Mouse (Mus musculus) monocyte, adult 5-6 weeks (primary cell): ENCODE measurements around the gene Sowahc. TPM values are rescaled to one million over a fixed set of nuclear protein-coding genes. Genes with fewer than 3 reads are reported as not detected.

Experiments
- ATAC-seq: fragments of 153-309, 156-312 bp; replicated peaks from 2 replicates; pipeline ENCODE4 v1.8.0; 2017; ENCODE audit warnings: mild to moderate bottlenecking; ENCODE audit not compliant: low TSS enrichment, insufficient number of reproducible peaks, severe bottlenecking, poor library complexity, low FRiP score
- total RNA-seq: library from RNA; stranded (forward); fragments of 200-1000, 200-491, 200-594 nt; gene quantifications from 3 replicates; pipeline ENCODE4 v1.2.3, GENCODE M21; 2017

The Sowahc gene
- 111 to 129 TPM (median 120 TPM) in 3 replicates for total RNA-seq

- ATAC-seq: peak; percentile 89
Observed at GRCm38 (mm10) chr10:59221473-59222270, at the start of gene Sowahc, which contains the start of gene Sept10. Gene Sowahc (plus strand): TSS chr10:59221953. Gene Sept10 (minus strand): TSS chr10:59221847.

GRCm38 (mm10) chr10:59172539-59172938, 49.2 kb upstream of the Sowahc start:
- no peak for ATAC-seq

- no peak for ATAC-seq
Observed at GRCm38 (mm10) chr10:59179620-59180019, 42.1 kb upstream of the Sowahc start.

- no peak for ATAC-seq
Observed at GRCm38 (mm10) chr10:59182306-59182705, 39.4 kb upstream of the Sowahc start.

GRCm38 (mm10) chr10:59194891-59195290, 26.9 kb upstream of the Sowahc start:
- no peak for ATAC-seq

- ATAC-seq: no peak
Observed at GRCm38 (mm10) chr10:59196763-59197162, 25.0 kb upstream of the Sowahc start.

- no peak for ATAC-seq
Observed at GRCm38 (mm10) chr10:59200011-59200410, 21.7 kb upstream of the Sowahc start.

GRCm38 (mm10) chr10:59220824-59221472, 805 bp upstream of the Sowahc start:
- ATAC-seq: no peak

- peak; percentile 7; the same call in 1 of the 2 replicates for ATAC-seq
Observed at GRCm38 (mm10) chr10:59222271-59223101, 733 bp downstream of the Sowahc start.

GRCm38 (mm10) chr10:59223301-59223700, 1.5 kb downstream of the Sowahc start:
- no peak for ATAC-seq

- ATAC-seq: no peak
Observed at GRCm38 (mm10) chr10:59223890-59224289, 2.1 kb downstream of the Sowahc start.

- ATAC-seq: no peak
Observed at GRCm38 (mm10) chr10:59225137-59225536, 3.4 kb downstream of the Sowahc start.

GRCm38 (mm10) chr10:59229205-59229820, 7.6 kb downstream of the Sowahc start:
- ATAC-seq: no peak

GRCm38 (mm10) chr10:59235227-59235626, 13.5 kb downstream of the Sowahc start:
- peak; percentile 41 for ATAC-seq

- ATAC-seq: no peak; the same call in 1 of the 2 replicates
Observed at GRCm38 (mm10) chr10:59235847-59236246, 14.1 kb downstream of the Sowahc start.

GRCm38 (mm10) chr10:59236486-59236885, 14.7 kb downstream of the Sowahc start:
- ATAC-seq: peak; percentile 86

GRCm38 (mm10) chr10:59237757-59238156, 16.0 kb downstream of the Sowahc start:
- no peak for ATAC-seq

GRCm38 (mm10) chr10:59241141-59241541, 19.4 kb downstream of the Sowahc start:
- peak; percentile 64 for ATAC-seq

- ATAC-seq: no peak
Observed at GRCm38 (mm10) chr10:59249531-59249930, 27.8 kb downstream of the Sowahc start.
